In the genomic region with DNA sequence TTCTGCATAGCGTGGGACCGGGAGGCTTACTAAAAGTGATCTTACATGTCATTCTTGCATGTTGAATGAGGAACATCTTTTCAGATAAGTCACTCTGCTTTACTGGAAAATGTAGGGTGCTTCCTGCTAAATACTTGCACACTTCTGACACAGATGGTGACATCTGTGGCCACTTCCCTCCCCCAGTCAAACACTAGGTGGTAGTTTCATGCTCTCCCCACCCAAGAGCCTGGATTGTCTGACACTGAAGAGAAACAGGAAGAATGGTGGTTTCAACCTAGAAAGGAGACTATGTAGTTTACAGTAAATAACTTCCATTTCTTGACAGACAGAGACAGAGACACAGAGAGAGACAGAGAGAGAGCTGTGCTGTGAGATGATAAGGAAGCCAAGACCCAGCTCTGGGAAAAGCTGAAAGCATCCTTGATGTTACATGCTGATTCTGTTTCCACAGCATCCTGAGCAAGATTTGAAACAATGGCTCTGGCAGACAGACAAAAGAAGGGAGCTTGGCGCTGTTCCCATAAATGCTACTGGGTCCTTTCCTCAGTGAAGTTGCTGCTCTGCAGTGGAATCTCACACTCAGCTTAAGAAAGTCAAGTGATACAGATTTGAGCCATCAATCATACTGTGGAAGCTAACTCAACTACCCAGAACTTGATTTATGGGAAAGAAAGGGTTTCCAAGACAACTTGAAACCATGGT, we compare ENCODE assay signal across 10 mouse cellular contexts.
DNase-seq lines count a peak whose midpoint lies in the region; ATAC-seq lines count a peak whose summit lies in the region.
"Had no signal": no experiment of that assay in that cellular context is flagged by ENCODE, and none has a peak within 500 bp of the region (broad histone marks: within the 10 kb centered on the region; RNA-seq: fewer than 3 reads in every experiment).

No protein-coding gene starts in this region.

- 89% methylated on average over 3 of the region's 3 CpGs for WGBS in kidney, embryonic 14.5 days

- H3K27ac ChIP-seq in kidney, embryonic 14.5 days (ENCODE audit: low read depth, low read length) = no peak overlapping the region
- H3K27ac ChIP-seq: lung, embryonic 15.5 days had no signal

- no peak overlapping the region for H3K4me3 ChIP-seq in kidney, embryonic 14.5 days (ENCODE audit: low read length)
- H3K4me3 ChIP-seq: lung, embryonic 15.5 days had no signal

- ATAC-seq in kidney, embryonic 14.5 days (ENCODE audit: low FRiP score, low TSS enrichment) = no peak
- peak; percentile 94 for ATAC-seq in monocyte, adult 5-6 weeks (replicated peaks; ENCODE audit: insufficient number of reproducible peaks, low FRiP score, low TSS enrichment, poor library complexity, severe bottlenecking)
- ATAC-seq in erythroid progenitor cell, adult 5-6 weeks (replicated peaks; ENCODE audit: low FRiP score, poor library complexity, severe bottlenecking) = no peak

- H3K9ac ChIP-seq in kidney, embryonic 14.5 days (ENCODE audit: low read depth, low read length) = no peak overlapping the region
- H3K9ac ChIP-seq: lung, embryonic 15.5 days had no signal

- DNase-seq in kidney, adult 9 months = peak; percentile 47
- peak; percentile 11 for DNase-seq in Muller cell, postnatal 12 days (ENCODE audit: inconsistent ontology term)
- DNase-seq in heart, postnatal 4 days = peak; percentile 70
- DNase-seq in urinary bladder, adult 2 months (ENCODE audit: low spot score) = no peak
- no peak for DNase-seq in right cerebral cortex, adult 2 months (ENCODE audit: low spot score in 2 of 2)
- DNase-seq: embryo, embryonic 11 days had no signal

- H3K4me2 ChIP-seq in kidney, embryonic 14.5 days (replicated peaks; ENCODE audit: low read depth, low read length) = no peak overlapping the region
- H3K4me2 ChIP-seq: lung, embryonic 15.5 days had no signal

- H3K27me3 ChIP-seq in kidney, embryonic 14.5 days (ENCODE audit: control insufficient read depth, insufficient read depth, low read length) = no peaks in the 10 kb centered on the region
- H3K27me3 ChIP-seq: lung, embryonic 15.5 days had no signal

- no peaks in the 10 kb centered on the region for H3K36me3 ChIP-seq in kidney, embryonic 14.5 days (ENCODE audit: control insufficient read depth, insufficient read depth, low read length)
- H3K36me3 ChIP-seq: lung, embryonic 15.5 days had no signal

- no peaks in the 10 kb centered on the region for H3K4me1 ChIP-seq in kidney, embryonic 14.5 days (ENCODE audit: control insufficient read depth, insufficient read depth, low read length)

- H3K9me3 ChIP-seq in kidney, embryonic 14.5 days (ENCODE audit: control insufficient read depth, low read length) = peaks cover 3% of the 10 kb centered on the region; the same call in 1 of the 2 replicates
- H3K9me3 ChIP-seq: lung, embryonic 15.5 days had no signal

Comparison
In these comparisons a context has a peak if more than half of its experiments do, and no peak if none do; other contexts are left out.
1. DNase-seq: peak in kidney, adult 9 months (single experiment), Muller cell, postnatal 12 days (single experiment) and heart, postnatal 4 days (single experiment); none in urinary bladder, adult 2 months (single experiment) and right cerebral cortex, adult 2 months (0 of 2).